Mouse (Mus musculus): Measurements from ENCODE around the gene T. TPM values are rescaled to one million over a fixed set of nuclear protein-coding genes. Genes with fewer than 3 reads are reported as not detected.

Gene T
- polyA plus RNA-seq, 1 experiment from 2014 or later: 0.58 TPM

- Histone ChIP-seq H3K9me3 (replicated peaks) (no peaks in the 10 kb centered on the region), H3K4me3 (no peak overlapping the region), H3K4me1 (peaks cover 41% of the 10 kb centered on the region), H3K27me3 (ENCODE audit: low read depth, poor library complexity, severe bottlenecking) (peaks cover 70% of the 10 kb centered on the region), H3K27ac (replicated peaks) (no peak overlapping the region), H3K36me3 (no peaks in the 10 kb centered on the region)
- WGBS: 89% methylated on average over 2 of the region's 2 CpGs
- DNase-seq (ENCODE audit: low spot score): no peak
Measured at GRCm38 (mm10) chr17:8410330-8410729, 23.9 kb upstream of the T start.

- Histone ChIP-seq H3K4me3 (no peak overlapping the region), H3K4me1 (peaks cover 28% of the 10 kb centered on the region), H3K27ac (replicated peaks) (no peak overlapping the region), H3K36me3 (no peaks in the 10 kb centered on the region), H3K9me3 (replicated peaks) (no peaks in the 10 kb centered on the region), H3K27me3 (ENCODE audit: low read depth, poor library complexity, severe bottlenecking) (peaks cover 61% of the 10 kb centered on the region)
- DNase-seq (ENCODE audit: low spot score): no peak
- WGBS: 55% methylated on average over 5 of the region's 5 CpGs
Measured at GRCm38 (mm10) chr17:8413656-8414055, 20.6 kb upstream of the T start.

- Histone ChIP-seq H3K36me3 (no peaks in the 10 kb centered on the region), H3K27ac (replicated peaks) (peak overlapping the region; percentile 71)
- peak; percentile 18 for DNase-seq (ENCODE audit: low spot score)
Measured at GRCm38 (mm10) chr17:8415533-8415932, 18.7 kb upstream of the T start.

GRCm38 (mm10) chr17:8416865-8417264 lies 17.4 kb upstream of the T start:
- no peaks in the 10 kb centered on the region for H3K36me3 ChIP-seq
- H3K27me3 ChIP-seq (ENCODE audit: low read depth, poor library complexity, severe bottlenecking): peaks cover 34% of the 10 kb centered on the region
- H3K9me3 ChIP-seq (replicated peaks): no peaks in the 10 kb centered on the region
- 65% methylated on average over 8 of the region's 8 CpGs for WGBS
- H3K4me1 ChIP-seq: peaks cover 19% of the 10 kb centered on the region
- H3K27ac ChIP-seq (replicated peaks): no peak overlapping the region
- DNase-seq (ENCODE audit: low spot score): no peak
- no peak overlapping the region for H3K4me3 ChIP-seq

More at GRCm38 (mm10) chr17:8415533-8415932, 18.7 kb upstream of the T start:
- H3K9me3 ChIP-seq (replicated peaks): no peaks in the 10 kb centered on the region
- no peak overlapping the region for H3K4me3 ChIP-seq
- 10% methylated on average over 8 of the region's 8 CpGs for WGBS
- H3K27me3 ChIP-seq (ENCODE audit: low read depth, poor library complexity, severe bottlenecking): peaks cover 43% of the 10 kb centered on the region
- H3K4me1 ChIP-seq: peaks cover 19% of the 10 kb centered on the region

- Histone ChIP-seq H3K27me3 (ENCODE audit: low read depth, poor library complexity, severe bottlenecking) (peaks cover 9% of the 10 kb centered on the region), H3K9me3 (replicated peaks) (no peaks in the 10 kb centered on the region), H3K36me3 (no peaks in the 10 kb centered on the region), H3K4me1 (peaks cover 2% of the 10 kb centered on the region), H3K4me3 (no peak overlapping the region), H3K27ac (replicated peaks) (no peak overlapping the region)
- 53% methylated on average over 1 of the region's 1 CpGs for WGBS
- no peak for DNase-seq (ENCODE audit: low spot score)
Measured at GRCm38 (mm10) chr17:8420739-8421138, 13.5 kb upstream of the T start.

GRCm38 (mm10) chr17:8421517-8421916 lies 12.7 kb upstream of the T start:
- Histone ChIP-seq H3K27ac (replicated peaks) (no peak overlapping the region), H3K27me3 (ENCODE audit: low read depth, poor library complexity, severe bottlenecking) (peaks cover 13% of the 10 kb centered on the region; the same call in 1 of the 2 replicates), H3K36me3 (no peaks in the 10 kb centered on the region), H3K4me1 (no peaks in the 10 kb centered on the region), H3K9me3 (replicated peaks) (no peaks in the 10 kb centered on the region), H3K4me3 (no peak overlapping the region)
- WGBS: 54% methylated on average over 5 of the region's 5 CpGs
- DNase-seq (ENCODE audit: low spot score): no peak

- no peaks in the 10 kb centered on the region for H3K4me1 ChIP-seq
- H3K27me3 ChIP-seq (ENCODE audit: low read depth, poor library complexity, severe bottlenecking): peaks cover 30% of the 10 kb centered on the region
- WGBS: 39% methylated on average over 2 of the region's 2 CpGs
- H3K27ac ChIP-seq (replicated peaks): no peak overlapping the region
- peak; percentile 37 for DNase-seq (ENCODE audit: low spot score)
- H3K4me3 ChIP-seq: no peak overlapping the region
- H3K9me3 ChIP-seq (replicated peaks): no peaks in the 10 kb centered on the region
- no peaks in the 10 kb centered on the region for H3K36me3 ChIP-seq
Measured at GRCm38 (mm10) chr17:8423283-8423682, 10.9 kb upstream of the T start.

GRCm38 (mm10) chr17:8429436-8429835 lies 4.8 kb upstream of the T start:
- no peaks in the 10 kb centered on the region for H3K36me3 ChIP-seq
- no peak overlapping the region for H3K27ac ChIP-seq (replicated peaks)
- WGBS: 0% methylated on average over 16 of the region's 16 CpGs
- H3K9me3 ChIP-seq (replicated peaks): no peaks in the 10 kb centered on the region
- DNase-seq (ENCODE audit: low spot score): no peak
- peak overlapping the region; percentile 32 for H3K4me3 ChIP-seq
- H3K27me3 ChIP-seq (ENCODE audit: low read depth, poor library complexity, severe bottlenecking): peaks cover 91% of the 10 kb centered on the region
- H3K4me1 ChIP-seq: peaks cover 38% of the 10 kb centered on the region

- Histone ChIP-seq H3K27me3 (ENCODE audit: low read depth, poor library complexity, severe bottlenecking) (peaks cover 96% of the 10 kb centered on the region), H3K36me3 (no peaks in the 10 kb centered on the region), H3K4me3 (peak overlapping the region; percentile 32), H3K4me1 (peaks cover 40% of the 10 kb centered on the region), H3K9me3 (replicated peaks) (no peaks in the 10 kb centered on the region), H3K27ac (replicated peaks) (no peak overlapping the region)
- peak; percentile 57 for DNase-seq (ENCODE audit: low spot score)
- under 1% methylated on average over 5 of the region's 5 CpGs for WGBS
Measured at GRCm38 (mm10) chr17:8429896-8430295, 4.3 kb upstream of the T start.

- DNase-seq (ENCODE audit: low spot score): no peak
- WGBS: 1% methylated on average over 17 of the region's 17 CpGs
Measured at GRCm38 (mm10) chr17:8432179-8432800, 1.9 kb upstream of the T start.

GRCm38 (mm10) chr17:8433121-8433977 lies 874 bp upstream of the T start:
- Histone ChIP-seq H3K27me3 (ENCODE audit: low read depth, poor library complexity, severe bottlenecking) (peaks cover 100% of the 10 kb centered on the region), H3K36me3 (no peaks in the 10 kb centered on the region), H3K27ac (replicated peaks) (no peak overlapping the region), H3K4me3 (peak overlapping the region; percentile 46), H3K4me1 (peaks cover 40% of the 10 kb centered on the region), H3K9me3 (replicated peaks) (no peaks in the 10 kb centered on the region)
- under 1% methylated on average over 52 of the region's 52 CpGs for WGBS
- DNase-seq (ENCODE audit: low spot score): peak; percentile 31

More at GRCm38 (mm10) chr17:8432179-8432800, 1.9 kb upstream of the T start:
- Histone ChIP-seq H3K27me3 (ENCODE audit: low read depth, poor library complexity, severe bottlenecking) (peaks cover 100% of the 10 kb centered on the region), H3K4me3 (no peak overlapping the region), H3K9me3 (replicated peaks) (no peaks in the 10 kb centered on the region), H3K4me1 (peaks cover 40% of the 10 kb centered on the region), H3K36me3 (no peaks in the 10 kb centered on the region), H3K27ac (replicated peaks) (no peak overlapping the region)

- Histone ChIP-seq H3K27ac (replicated peaks) (no peak overlapping the region), H3K4me3 (no peak overlapping the region), H3K9me3 (replicated peaks) (no peaks in the 10 kb centered on the region), H3K4me1 (peaks cover 23% of the 10 kb centered on the region), H3K36me3 (no peaks in the 10 kb centered on the region), H3K27me3 (ENCODE audit: low read depth, poor library complexity, severe bottlenecking) (peaks cover 100% of the 10 kb centered on the region)
- WGBS: 21% methylated on average over 7 of the region's 7 CpGs
- DNase-seq (ENCODE audit: low spot score): no peak
Measured at GRCm38 (mm10) chr17:8436184-8436583, 2.0 kb downstream of the T start.

GRCm38 (mm10) chr17:8444062-8444461 lies 9.8 kb downstream of the T start:
- Histone ChIP-seq H3K27me3 (ENCODE audit: low read depth, poor library complexity, severe bottlenecking) (peaks cover 27% of the 10 kb centered on the region), H3K36me3 (no peaks in the 10 kb centered on the region), H3K27ac (replicated peaks) (no peak overlapping the region), H3K4me3 (no peak overlapping the region), H3K9me3 (replicated peaks) (no peaks in the 10 kb centered on the region), H3K4me1 (no peaks in the 10 kb centered on the region)
- DNase-seq (ENCODE audit: low spot score): no peak
- 65% methylated on average over 3 of the region's 3 CpGs for WGBS
